Comparison of ENCODE assay signal across 12 mouse cellular contexts in genomic region chr2:123349625-123350346, GRCm38 (mm10).
DNase-seq lines count a peak whose midpoint lies in the region; ATAC-seq and TF ChIP-seq lines count a peak whose summit lies in the region.
"Had no signal": no experiment of that assay in that cellular context is flagged by ENCODE, and none has a peak within 500 bp of the region (broad histone marks: within the 10 kb centered on the region; RNA-seq: fewer than 3 reads in every experiment).

No protein-coding gene starts in this region.

- no peak overlapping the region for H3K4me2 ChIP-seq in neural tube, embryonic 11.5 days (ENCODE audit: low read depth)
- no peak overlapping the region for H3K4me2 ChIP-seq in neural tube, embryonic 14.5 days (ENCODE audit: low read depth, low read length)

- DNase-seq in cerebellum, postnatal 14 days: peak; percentile 9 to 18
- DNase-seq in cerebellum, adult 2 months: no peak
- no peak for DNase-seq in neural tube, embryonic 11.5 days (ENCODE audit: low spot score)
- no peak for DNase-seq in neural tube, embryonic 10.5 days (ENCODE audit: extremely low spot score, low spot score)
- peak; percentile 31 for DNase-seq in layer of hippocampus, adult 9-11 months
- DNase-seq in thymus, adult 2 months: no peak
- DNase-seq: cerebellum, adult 9-11 months; kidney, adult 18-20 months had no signal

- H3K27me3 ChIP-seq in cerebellum, adult 2 months (ENCODE audit: control insufficient read depth, insufficient read depth, low read length): no peaks in the 10 kb centered on the region
- H3K27me3 ChIP-seq in neural tube, embryonic 11.5 days (ENCODE audit: control insufficient read depth, insufficient read depth, low read length): no peaks in the 10 kb centered on the region
- no peaks in the 10 kb centered on the region for H3K27me3 ChIP-seq in neural tube, embryonic 14.5 days (ENCODE audit: control insufficient read depth, insufficient read depth, low read length)
- H3K27me3 ChIP-seq in thymus, adult 2 months (ENCODE audit: control insufficient read depth, insufficient read depth, low read length): no peaks in the 10 kb centered on the region

- peak; percentile 48; the same call in 1 of the 2 replicates for ATAC-seq in neural tube, embryonic 11.5 days (ENCODE audit: insufficient read depth, low FRiP score, low TSS enrichment)
- peak; percentile 80 for ATAC-seq in neural tube, embryonic 14.5 days (ENCODE audit: low read depth)
- no peak for ATAC-seq in megakaryocyte, adult 5-6 weeks (ENCODE audit: poor library complexity, severe bottlenecking)

- H3K4me3 ChIP-seq in cerebellum, adult 2 months (replicated peaks; ENCODE audit: insufficient read depth, low read depth, low read length): no peak overlapping the region
- no peak overlapping the region for H3K4me3 ChIP-seq in neural tube, embryonic 11.5 days (ENCODE audit: low read depth, low read length)
- H3K4me3 ChIP-seq in neural tube, embryonic 14.5 days (ENCODE audit: low read depth, low read length): no peak overlapping the region
- no peak overlapping the region for H3K4me3 ChIP-seq in thymus, adult 2 months (ENCODE audit: control insufficient read depth, insufficient read depth, low read length)
- H3K4me3 ChIP-seq: limb, embryonic 10.5 days had no signal

- H3K36me3 ChIP-seq in neural tube, embryonic 11.5 days (ENCODE audit: control insufficient read depth, insufficient read depth, low read length): no peaks in the 10 kb centered on the region
- H3K36me3 ChIP-seq in neural tube, embryonic 14.5 days (ENCODE audit: control insufficient read depth, insufficient read depth, low read length): no peaks in the 10 kb centered on the region
- H3K36me3 ChIP-seq in thymus, adult 2 months (ENCODE audit: control insufficient read depth, insufficient read depth, low read length): no peaks in the 10 kb centered on the region
- H3K36me3 ChIP-seq: G1E; limb, embryonic 10.5 days had no signal

- H3K9ac ChIP-seq in neural tube, embryonic 11.5 days (ENCODE audit: low read length): no peak overlapping the region
- H3K9ac ChIP-seq in neural tube, embryonic 14.5 days (replicated peaks; ENCODE audit: low read depth, low read length): no peak overlapping the region

- H3K27ac ChIP-seq in cerebellum, adult 2 months (ENCODE audit: insufficient read depth, low read length): no peak overlapping the region
- no peak overlapping the region for H3K27ac ChIP-seq in neural tube, embryonic 11.5 days (ENCODE audit: low read depth, low read length)
- H3K27ac ChIP-seq in neural tube, embryonic 14.5 days (ENCODE audit: low read depth, low read length): peak overlapping the region; percentile 69
- H3K27ac ChIP-seq in thymus, adult 2 months (ENCODE audit: control insufficient read depth, insufficient read depth, low read length): no peak overlapping the region
- H3K27ac ChIP-seq: limb, embryonic 10.5 days had no signal

- no peaks in the 10 kb centered on the region for H3K9me3 ChIP-seq in neural tube, embryonic 11.5 days (ENCODE audit: control insufficient read depth, low read length)
- no peaks in the 10 kb centered on the region for H3K9me3 ChIP-seq in neural tube, embryonic 14.5 days (ENCODE audit: control insufficient read depth, low read length)
- H3K9me3 ChIP-seq: limb, embryonic 10.5 days had no signal

- no peak for TF ChIP-seq CTCF in cerebellum, adult 2 months (IDR thresholded peaks at IDR 0.05; ENCODE audit: borderline replicate concordance, insufficient read depth, low read depth, low read length)
- no peak for TF ChIP-seq CTCF in thymus, adult 2 months (IDR thresholded peaks at IDR 0.05; ENCODE audit: borderline replicate concordance, control insufficient read depth, extremely low read depth, insufficient read depth, low read length, poor library complexity)

- TF ChIP-seq POLR2A in cerebellum, adult 2 months (IDR thresholded peaks at IDR 0.05; ENCODE audit: borderline replicate concordance, insufficient read depth, low read length): no peak
- no peak for TF ChIP-seq POLR2A in thymus, adult 2 months (IDR thresholded peaks at IDR 0.05; ENCODE audit: control insufficient read depth, extremely low read depth, insufficient read depth, low read length, poor library complexity)

- no peaks in the 10 kb centered on the region for H3K4me1 ChIP-seq in cerebellum, adult 2 months (ENCODE audit: control insufficient read depth, insufficient read depth, low read length)
- no peaks in the 10 kb centered on the region for H3K4me1 ChIP-seq in neural tube, embryonic 11.5 days (ENCODE audit: control insufficient read depth, insufficient read depth, low read length)
- peaks cover 7% of the 10 kb centered on the region; the same call in 1 of the 2 replicates for H3K4me1 ChIP-seq in neural tube, embryonic 14.5 days (ENCODE audit: control insufficient read depth, insufficient read depth, low read length)
- H3K4me1 ChIP-seq in thymus, adult 2 months (replicated peaks; ENCODE audit: control insufficient read depth, insufficient read depth, low read length): no peaks in the 10 kb centered on the region
- H3K4me1 ChIP-seq: limb, embryonic 10.5 days had no signal

- WGBS in cerebellum, adult 2 months: 29% methylated on average over 10 of the region's 10 CpGs
- WGBS in neural tube, embryonic 11.5 days: 87% methylated on average over 10 of the region's 10 CpGs
- 46% methylated on average over 10 of the region's 10 CpGs for WGBS in neural tube, embryonic 14.5 days
- 95% methylated on average over 10 of the region's 10 CpGs for WGBS in thymus, adult 2 months

Comparison
In these comparisons a context has a peak if more than half of its experiments do, and no peak if none do; other contexts are left out.
1. DNase-seq: peak in cerebellum, postnatal 14 days (2 of 2) and layer of hippocampus, adult 9-11 months (single experiment); none in cerebellum, adult 2 months (0 of 2), neural tube, embryonic 11.5 days (single experiment), neural tube, embryonic 10.5 days (single experiment) and thymus, adult 2 months (single experiment).